Mouse (Mus musculus): ENCODE results near the gene Ubiad1.

- TF ChIP-seq TAL1 (IDR thresholded peaks at IDR 0.05; ENCODE audit: low read length) (no peak), GATA1 (IDR thresholded peaks at IDR 0.05; ENCODE audit: low read length) (no peak)
Measured at GRCm38 (mm10) chr4:148461772-148462171, 17.2 kb upstream of the Ubiad1 start.
